Mouse (Mus musculus): Measurements from ENCODE around the gene Rps12. TPM values are rescaled to one million over a fixed set of nuclear protein-coding genes. Genes with fewer than 3 reads are reported as not detected.

Gene Rps12
- total and polyA plus RNA-seq, 3 experiments: 135 to 5,608 (median 1,493) TPM

GRCm38 (mm10) chr10:23802911-23803310 lies 15.8 kb upstream of the Rps12 start:
- no peak for DNase-seq (ENCODE audit: low read depth, low spot score)
- Histone ChIP-seq H3K79me2 (ENCODE audit: control insufficient read depth, insufficient read depth, low read length, poor library complexity) (no peaks in the 10 kb centered on the region), H3K9ac (ENCODE audit: control insufficient read depth, low read depth, low read length, poor library complexity, severe bottlenecking) (no peak overlapping the region), H3K27me3 (ENCODE audit: control insufficient read depth in 1 of 2, insufficient read depth in 2 of 2, low read length in 2 of 2) (peaks cover 2 to 3% of the 10 kb centered on the region in 2 experiments; a peak in 3 of 4 replicates), H3K36me3 (ENCODE audit: control insufficient read depth in 1 of 2, insufficient read depth in 2 of 2, low read length in 2 of 2) (no peaks in the 10 kb centered on the region), H3K9me3 (replicated peaks; ENCODE audit: insufficient read depth, low read length) (no peaks in the 10 kb centered on the region), H3K4me1 (ENCODE audit: control insufficient read depth in 1 of 2, insufficient read depth in 2 of 2, low read length in 2 of 2) (no peaks in the 10 kb centered on the region), H3K27ac (ENCODE audit: control insufficient read depth, low read depth, low read length) (no peak overlapping the region), H3K4me3 (ENCODE audit: control insufficient read depth in 1 of 2, insufficient read depth in 1 of 2, low read depth in 2 of 2, low read length in 2 of 2) (no peak overlapping the region)
- TF ChIP-seq UBTF (IDR thresholded peaks at IDR 0.05; ENCODE audit: borderline replicate concordance, insufficient read depth, low read depth, low read length) (no peak), CHD2 (IDR thresholded peaks at IDR 0.05; ENCODE audit: low read length) (no peak), ETS1 (IDR thresholded peaks at IDR 0.05; ENCODE audit: low read depth, low read length) (peak; percentile 53), RCOR1 (IDR thresholded peaks at IDR 0.05; ENCODE audit: low read depth, low read length) (no peak), MAZ (IDR thresholded peaks at IDR 0.05; ENCODE audit: low read depth, low read length) (no peak)

DNA sequence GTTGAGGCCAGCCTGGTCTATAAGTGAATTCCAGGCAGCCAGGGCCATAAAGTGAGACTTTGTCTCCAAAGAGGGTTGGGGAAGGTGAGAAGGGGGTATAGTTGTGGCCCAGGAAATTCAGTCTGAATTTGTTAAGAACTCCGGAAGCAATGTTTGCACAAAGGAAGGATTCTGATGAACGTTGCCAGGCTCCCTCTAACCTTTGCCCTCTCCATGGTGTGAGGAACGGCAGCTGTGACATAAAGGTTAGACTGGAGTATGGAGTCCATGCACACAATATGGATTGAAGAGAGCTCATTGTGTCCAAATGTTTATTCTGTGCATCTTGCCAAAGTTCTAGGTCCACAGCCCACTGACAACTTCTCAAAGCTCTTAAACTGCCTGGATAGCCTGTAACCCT lies 12.9 kb upstream of the Rps12 start:
- no peaks in the 10 kb centered on the region for H3K79me2 ChIP-seq (ENCODE audit: control insufficient read depth, insufficient read depth, low read length, poor library complexity)
- DNase-seq (ENCODE audit: low read depth, low spot score): no peak
- no peak for TF ChIP-seq GABPA (IDR thresholded peaks at IDR 0.05; ENCODE audit: low read depth, low read length)
- no peak for TF ChIP-seq TAL1 (IDR thresholded peaks at IDR 0.05; ENCODE audit: low read length)
- no peak for TF ChIP-seq MYC (IDR thresholded peaks at IDR 0.05; ENCODE audit: low read depth, low read length)
- no peak for TF ChIP-seq JUND (IDR thresholded peaks at IDR 0.05; ENCODE audit: low read depth, low read length)
- TF ChIP-seq USF2 (IDR thresholded peaks at IDR 0.05; ENCODE audit: borderline replicate concordance in 1 of 2, insufficient read depth in 1 of 2, low read depth in 1 of 2, low read length in 2 of 2): no peak
- TF ChIP-seq BHLHE40 (IDR thresholded peaks at IDR 0.05; ENCODE audit: borderline replicate concordance, low read depth, low read length): no peak
- no peak for TF ChIP-seq EP300 (IDR thresholded peaks at IDR 0.05; ENCODE audit: low read depth in 1 of 2, low read length in 2 of 2)
- no peak for TF ChIP-seq ZNF384 (IDR thresholded peaks at IDR 0.05; ENCODE audit: low read depth, low read length)
- TF ChIP-seq E2F4 (IDR thresholded peaks at IDR 0.05; ENCODE audit: borderline replicate concordance, low read depth, low read length): no peak
- no peak for TF ChIP-seq POLR2AphosphoS2 (IDR thresholded peaks at IDR 0.05; ENCODE audit: low read length)
- TF ChIP-seq ZC3H11A (IDR thresholded peaks at IDR 0.05; ENCODE audit: low read depth, low read length): no peak
- no peak for TF ChIP-seq MAFK (IDR thresholded peaks at IDR 0.05; ENCODE audit: borderline replicate concordance, low read depth, low read length)
- no peaks in the 10 kb centered on the region for H3K9me3 ChIP-seq (replicated peaks; ENCODE audit: insufficient read depth, low read length)
- H3K36me3 ChIP-seq (ENCODE audit: control insufficient read depth in 1 of 2, insufficient read depth in 2 of 2, low read length in 2 of 2): no peaks in the 10 kb centered on the region
- H3K9ac ChIP-seq (ENCODE audit: control insufficient read depth, low read depth, low read length, poor library complexity, severe bottlenecking): no peak overlapping the region
- peaks cover 2 to 3% of the 10 kb centered on the region in 2 experiments; a peak in 3 of 4 replicates for H3K27me3 ChIP-seq (ENCODE audit: control insufficient read depth in 1 of 2, insufficient read depth in 2 of 2, low read length in 2 of 2)
- H3K4me1 ChIP-seq (ENCODE audit: control insufficient read depth in 1 of 2, insufficient read depth in 2 of 2, low read length in 2 of 2): no peaks in the 10 kb centered on the region
- H3K4me3 ChIP-seq (ENCODE audit: control insufficient read depth in 1 of 2, insufficient read depth in 1 of 2, low read depth in 2 of 2, low read length in 2 of 2): no peak overlapping the region
- H3K27ac ChIP-seq (ENCODE audit: control insufficient read depth, low read depth, low read length): no peak overlapping the region
